Mouse (Mus musculus) R1 (cell line): Measurements from ENCODE around the gene Cdh11.
A peak's percentile ranks its signal among the peaks of the same experiment; 100 is the strongest.
"Not testable (repeated sequence)": the region's sequence is repeated elsewhere in the genome, so short reads cannot be mapped to it uniquely, and the experiment has no call there.

Experiments used
- DNase-seq: peaks from one replicate; pipeline ENCODE4 v3.0.0-alpha.2; 2018; ENCODE audit warnings: low read depth, low spot score

Cdh11 gene

DNA sequence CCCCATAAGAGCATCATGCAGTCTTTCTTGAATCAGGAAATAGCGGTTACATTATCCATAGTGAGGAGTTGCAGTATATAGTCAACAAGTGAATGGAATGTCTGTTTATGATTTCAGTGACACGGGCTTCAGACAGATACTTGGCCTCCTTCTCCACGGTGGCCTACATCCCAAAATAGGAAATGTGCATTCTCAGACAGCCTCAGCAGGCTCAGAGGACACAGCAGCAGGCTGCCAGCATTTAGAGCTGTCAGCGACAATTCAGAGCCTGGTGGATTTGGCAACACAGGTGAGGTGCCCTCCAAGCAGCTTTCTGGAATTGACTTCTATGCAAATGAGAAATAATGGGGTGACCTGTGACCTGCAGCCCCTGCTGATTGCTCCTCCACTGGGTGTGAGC lies 69.5 kb downstream of the Cdh11 start:
- no peak for DNase-seq

DNA sequence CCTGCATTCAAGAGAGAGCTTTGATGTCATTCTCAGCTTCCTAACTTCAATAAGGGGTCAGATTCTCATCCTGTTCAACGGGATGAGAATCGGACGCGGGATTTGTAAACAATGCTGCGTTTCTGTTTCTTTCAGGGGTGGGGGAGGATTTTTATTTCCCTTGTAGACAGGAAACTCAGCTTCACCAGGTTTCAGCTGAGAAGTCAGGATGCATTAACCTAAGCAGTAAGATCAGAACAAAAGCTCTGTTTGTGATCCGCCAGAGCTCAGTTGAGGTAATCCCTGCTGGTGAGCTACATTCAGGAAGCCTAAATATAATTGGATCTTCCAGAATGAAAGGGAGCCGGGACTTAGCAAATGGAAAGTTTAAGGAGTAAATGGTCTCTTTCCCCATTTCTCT lies 78.1 kb downstream of the Cdh11 start:
- DNase-seq: peak; percentile 9

DNA sequence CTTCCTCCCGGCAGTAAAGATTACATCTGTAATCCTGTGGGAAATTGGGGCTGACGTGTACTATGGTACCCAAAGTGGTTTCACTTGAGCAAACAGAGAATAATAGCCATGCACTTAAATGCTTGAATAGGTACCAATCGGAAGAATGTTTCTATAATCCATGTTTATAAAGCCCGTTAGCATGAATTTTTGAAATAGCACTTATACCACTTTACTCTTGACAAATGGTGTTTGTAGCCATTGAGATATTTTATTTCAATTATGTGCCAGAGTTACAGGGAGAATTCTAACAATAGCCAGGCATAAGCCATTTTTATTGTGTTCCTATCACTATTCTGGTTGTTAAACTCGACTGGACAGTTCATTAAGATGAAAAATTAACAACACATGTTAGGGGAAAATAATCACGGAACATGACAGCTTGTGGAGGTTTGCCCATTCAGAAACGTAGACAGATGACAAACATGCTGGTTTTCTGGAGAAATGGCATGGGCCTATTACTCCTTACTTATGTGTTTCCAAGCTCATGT lies 80.0 kb downstream of the Cdh11 start:
- no peak for DNase-seq

DNA sequence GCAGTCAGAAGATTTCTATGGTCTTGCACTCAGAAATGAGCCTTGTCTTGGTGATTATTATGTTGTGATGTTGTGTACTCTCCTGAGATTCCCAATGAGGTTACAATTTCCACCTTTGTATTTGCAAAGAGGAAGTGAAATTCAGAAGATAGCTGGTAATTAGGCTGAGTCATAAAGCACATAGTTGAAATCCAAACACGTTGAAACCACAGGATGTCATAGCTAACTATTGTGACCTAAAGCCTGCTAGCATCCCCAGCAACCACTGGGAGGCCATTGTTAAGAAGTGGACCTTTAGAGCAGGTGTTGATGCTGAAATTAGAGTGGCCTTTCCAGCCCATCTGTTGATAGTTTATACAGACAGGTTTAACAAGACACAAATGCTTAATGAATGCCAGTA lies 85.2 kb downstream of the Cdh11 start:
- no peak for DNase-seq

DNA sequence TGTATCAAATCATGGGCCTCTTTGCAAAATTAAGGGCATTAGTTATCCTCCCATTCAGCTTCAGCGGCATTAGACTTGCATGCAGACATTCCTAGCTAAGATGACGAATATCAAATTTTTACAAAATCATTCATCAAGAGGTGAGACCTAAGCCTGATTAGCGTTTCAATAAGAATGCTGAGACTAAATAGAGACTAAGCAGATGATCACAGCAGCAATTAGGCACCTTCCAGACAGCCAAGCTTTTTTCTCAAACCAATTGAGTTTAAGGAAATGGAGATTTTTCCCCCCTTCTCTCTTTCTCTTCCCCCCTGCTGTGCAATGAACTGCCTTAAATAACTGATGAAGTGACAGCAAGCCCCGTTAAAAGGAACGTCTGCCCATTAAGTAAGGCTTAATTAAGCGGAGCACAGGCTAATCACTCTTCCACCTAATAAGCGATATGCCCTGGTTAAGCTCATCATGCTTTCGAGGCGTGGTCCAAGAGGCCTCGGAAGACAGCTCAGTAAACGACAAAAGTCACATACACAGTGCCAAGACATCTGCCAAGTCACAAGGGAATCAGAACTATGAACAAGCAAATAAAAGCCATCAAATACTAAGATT lies 87.1 kb downstream of the Cdh11 start:
- no peak for DNase-seq

GRCm38 (mm10) chr8:102693465-102693864 lies 92.0 kb downstream of the Cdh11 start:
- no peak for DNase-seq

DNA sequence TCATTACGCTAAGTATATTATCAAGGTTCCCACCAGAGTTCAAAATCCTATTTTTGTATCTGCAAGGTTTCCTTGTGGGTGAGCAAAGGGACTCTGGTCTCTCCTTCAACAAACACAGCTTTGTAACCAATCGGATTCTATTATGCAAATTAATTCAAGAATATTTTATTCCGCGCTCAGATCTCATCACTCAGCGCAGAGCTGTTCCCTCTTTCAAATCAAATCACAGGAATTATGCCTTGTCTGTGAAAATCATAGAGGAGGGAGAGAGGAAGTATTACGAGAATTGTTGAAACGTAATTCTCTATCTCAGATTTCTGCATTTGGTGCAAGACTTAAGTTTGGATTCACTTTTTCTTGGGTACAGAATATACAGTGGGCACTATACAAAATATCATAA lies 100.0 kb downstream of the Cdh11 start:
- not testable (repeated sequence) for DNase-seq

DNA sequence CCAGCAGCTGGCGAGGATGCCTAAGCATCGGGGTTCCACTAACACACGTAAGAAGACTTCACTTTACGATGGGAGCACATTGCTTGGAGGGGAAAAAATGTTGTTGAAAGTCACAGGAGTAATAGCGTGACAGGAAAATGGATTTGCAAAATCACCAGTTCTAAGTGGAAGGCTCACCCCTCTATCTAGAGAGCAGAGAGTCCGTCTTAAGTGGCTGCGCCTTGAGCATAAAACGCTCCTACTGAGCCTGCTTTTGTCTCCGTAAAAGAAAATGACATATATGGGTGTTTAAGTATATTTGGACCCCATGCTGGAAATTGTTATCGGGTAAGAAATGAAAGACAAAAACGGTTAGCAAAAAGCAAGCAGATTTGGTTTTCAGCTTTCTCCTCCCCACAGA lies 100.4 kb downstream of the Cdh11 start:
- no peak for DNase-seq

GRCm38 (mm10) chr8:102677148-102677547 lies 108.3 kb downstream of the Cdh11 start:
- DNase-seq: peak; percentile 2

DNA sequence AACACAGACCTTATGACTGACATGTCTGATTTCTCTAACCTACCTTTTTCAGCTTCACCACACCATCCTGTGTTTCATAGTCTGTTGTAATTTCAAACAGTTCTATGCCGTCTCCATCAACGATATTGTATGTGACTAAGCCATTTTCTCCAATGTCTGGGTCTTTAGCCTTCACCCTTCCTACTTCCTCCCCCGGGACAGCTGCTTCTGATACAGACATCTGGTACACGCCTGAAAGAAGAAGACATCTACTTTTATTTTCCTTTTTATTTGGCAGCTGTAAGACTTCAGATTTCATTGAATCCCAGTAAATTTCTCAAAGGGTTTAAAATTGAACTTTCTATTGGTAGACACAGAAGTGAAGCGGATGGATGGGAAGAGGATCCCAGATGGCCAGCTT lies 120.9 kb downstream of the Cdh11 start:
- not testable (repeated sequence) for DNase-seq

DNA sequence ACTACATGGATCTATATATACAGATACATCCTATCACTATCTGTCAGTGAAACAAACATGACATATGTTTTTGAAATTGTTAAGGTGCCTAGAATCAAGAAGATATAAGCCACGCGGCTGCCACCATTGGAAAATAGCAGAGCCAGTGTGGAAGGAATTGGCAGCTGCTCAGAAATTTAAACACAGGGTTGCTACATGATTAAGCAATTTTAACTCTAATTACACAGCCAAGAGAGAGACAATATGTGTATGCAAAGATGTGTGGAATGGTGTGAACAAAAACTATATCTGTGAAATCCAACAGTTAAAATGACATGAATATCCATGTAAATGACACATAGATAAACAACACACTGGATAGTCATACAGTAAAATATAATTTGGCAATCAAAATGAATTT lies 128.9 kb downstream of the Cdh11 start:
- DNase-seq: no peak

DNA sequence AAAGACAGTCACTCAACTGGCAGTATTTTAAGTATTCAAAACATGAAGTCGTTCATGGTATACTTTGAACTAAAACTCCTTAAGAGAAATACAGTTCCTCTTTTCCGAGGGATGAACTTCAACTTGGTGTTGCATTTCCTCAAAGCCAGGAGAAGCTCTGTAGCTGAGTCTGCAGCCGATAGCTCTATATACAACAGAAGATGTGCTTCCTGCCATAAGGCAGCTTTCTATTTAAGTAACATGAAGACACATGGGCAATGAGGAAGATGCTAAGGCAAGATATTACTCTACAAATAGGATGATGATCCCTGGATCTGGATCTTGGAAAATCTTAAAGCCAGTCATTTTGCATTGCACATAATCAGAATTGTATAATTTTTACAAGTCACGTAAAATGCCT lies 133.5 kb downstream of the Cdh11 start:
- no peak for DNase-seq

- DNase-seq: no peak
These were observed 158.3 kb downstream of the Cdh11 start for GRCm38 (mm10) chr8:102627151-102627550.

DNA sequence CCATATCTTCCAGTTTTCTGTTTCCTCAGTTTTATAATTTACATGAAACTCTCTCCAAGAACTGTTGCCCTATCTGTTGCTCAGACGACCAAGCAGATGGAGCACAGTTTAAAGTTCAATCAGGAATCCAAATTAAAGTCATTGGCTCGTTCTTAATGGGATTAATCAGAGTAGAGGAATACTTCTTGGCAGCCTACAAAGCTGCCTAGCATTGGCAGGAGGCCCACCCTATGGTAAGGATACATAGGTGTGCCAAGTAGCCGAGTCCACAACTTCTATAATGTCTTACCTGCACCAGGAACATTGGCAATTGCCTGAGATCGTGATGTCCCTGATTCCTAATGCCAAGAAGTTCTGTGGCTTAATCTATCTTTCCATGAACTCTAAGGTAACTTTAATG lies 173.3 kb downstream of the Cdh11 start:
- DNase-seq: no peak

DNA sequence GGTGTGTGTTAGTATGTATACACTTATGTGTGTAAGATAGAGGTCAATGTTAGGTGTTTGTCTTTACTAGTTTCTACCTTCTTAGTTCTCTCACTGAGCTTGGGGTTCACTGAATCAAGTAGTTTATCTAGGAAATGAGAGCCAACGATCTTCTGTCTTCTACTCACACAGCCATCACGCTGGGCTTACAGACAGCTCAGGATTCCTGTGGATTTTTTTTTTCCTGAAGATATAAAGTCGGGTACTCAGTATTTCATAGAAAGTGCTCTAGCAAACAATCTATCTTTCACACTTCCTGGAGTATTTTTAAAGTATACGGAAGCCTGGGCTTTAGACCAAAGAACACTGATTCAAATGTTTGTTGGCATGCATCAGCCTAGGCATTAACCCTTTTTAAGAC lies 184.1 kb downstream of the Cdh11 start:
- no peak for DNase-seq

GRCm38 (mm10) chr8:102596523-102596922 lies 188.9 kb downstream of the Cdh11 start:
- DNase-seq: no peak

GRCm38 (mm10) chr8:102593899-102594298 lies 191.5 kb downstream of the Cdh11 start:
- DNase-seq: no peak
